Mouse (Mus musculus) MEL (cell line): ENCODE data around the gene Prdm9. TPM values are rescaled to one million over a fixed set of nuclear protein-coding genes. Genes with fewer than 3 reads are reported as not detected.

Source experiments
- DNase-seq: peaks from one replicate; pipeline ENCODE4 v3.0.0; 2011; ENCODE audit warnings: low read depth, low spot score
- H3K27ac ChIP-seq: 2 replicates; pipeline ENCODE4 v1.5.1; 2012; ENCODE audit warnings: low read depth, mild to moderate bottlenecking, control low read depth, low read length, moderate library complexity; ENCODE audit not compliant: control insufficient read depth
- H3K27me3 ChIP-seq, 2 experiments: fragments of 150-350 bp in 1 of 2; sonication (generic) in 1 of 2; 2 replicates each; pipeline ENCODE4 v1.6.1; 2012; ENCODE audit warnings: low read length in 2 of 2, mild to moderate bottlenecking in 2 of 2, improper control_type of control experiment in 1 of 2, moderate library complexity in 1 of 2; ENCODE audit not compliant: insufficient read depth in 2 of 2, control insufficient read depth in 1 of 2
- H3K36me3 ChIP-seq, 2 experiments: 2 replicates each; pipeline ENCODE4 v1.6.1; 2012 to 2014; ENCODE audit warnings: low read length in 2 of 2, improper control_type of control experiment in 1 of 2, inconsistent platforms in 1 of 2, mild to moderate bottlenecking in 1 of 2; ENCODE audit not compliant: insufficient read depth in 2 of 2, control insufficient read depth in 1 of 2
- H3K4me1 ChIP-seq, 2 experiments: fragments of 150-350 bp in 1 of 2; sonication (generic) in 1 of 2; 2 replicates each; pipeline ENCODE4 v1.6.1; 2012; ENCODE audit warnings: low read length in 2 of 2, improper control_type of control experiment in 1 of 2, mild to moderate bottlenecking in 1 of 2; ENCODE audit not compliant: insufficient read depth in 2 of 2, control insufficient read depth in 1 of 2
- H3K4me3 ChIP-seq, 2 experiments: fragments of 150-350 bp in 1 of 2; sonication (generic) in 1 of 2; 2 replicates each; pipeline ENCODE4 v1.5.1; 2012; ENCODE audit warnings: low read depth in 2 of 2, low read length in 2 of 2, mild to moderate bottlenecking in 2 of 2, moderate library complexity in 2 of 2, control low read depth in 1 of 2, improper control_type of control experiment in 1 of 2; ENCODE audit not compliant: control insufficient read depth in 1 of 2, insufficient read depth in 1 of 2
- H3K79me2 ChIP-seq: 2 replicates; pipeline ENCODE4 v1.6.1; 2012; ENCODE audit warnings: mild to moderate bottlenecking, low read length, moderate library complexity; ENCODE audit not compliant: control insufficient read depth, poor library complexity, insufficient read depth
- H3K9ac ChIP-seq: 2 replicates; pipeline ENCODE4 v1.6.1; 2012; ENCODE audit warnings: low read depth, mild to moderate bottlenecking, control low read depth, low read length, moderate library complexity; ENCODE audit not compliant: control insufficient read depth, poor library complexity, severe bottlenecking
- H3K9me3 ChIP-seq: fragments of 150-350 bp; sonication (generic); replicated peaks from 2 replicates; pipeline ENCODE4 v1.6.1; 2012; ENCODE audit warnings: mild to moderate bottlenecking, low read length, improper control_type of control experiment, moderate library complexity; ENCODE audit not compliant: insufficient read depth
- CTCF ChIP-seq, 3 experiments: IDR thresholded peaks in 2 of 3; conservative IDR thresholded peaks in 1 of 3; 2 replicates each; pipeline ENCODE4 v1.5.1; 2011 to 2012; ENCODE audit warnings: low read length in 3 of 3, low read depth in 2 of 3, mild to moderate bottlenecking in 2 of 3, improper control_type of control experiment in 1 of 3, inconsistent platforms in 1 of 3, mixed read lengths in 1 of 3, moderate library complexity in 1 of 3; ENCODE audit not compliant: control insufficient read depth in 1 of 3, insufficient read depth in 1 of 3, poor library complexity in 1 of 3, severe bottlenecking in 1 of 3
- ELF1 ChIP-seq: IDR thresholded peaks from 2 replicates; pipeline ENCODE4 v1.6.1; 2014; ENCODE audit warnings: low read depth, mild to moderate bottlenecking, inconsistent platforms, low read length, improper control_type of control experiment, moderate library complexity
- EP300 ChIP-seq, 2 experiments: IDR thresholded peaks; 2 replicates each; pipeline ENCODE4 v1.6.1; 2011; ENCODE audit warnings: improper control_type of control experiment in 2 of 2, low read length in 2 of 2, low read depth in 1 of 2, mild to moderate bottlenecking in 1 of 2
- KAT2A ChIP-seq: conservative IDR thresholded peaks from 2 replicates; pipeline ENCODE4 v1.6.1; 2012; ENCODE audit warnings: low read depth, low read length, improper control_type of control experiment, inconsistent platforms
- MAFK ChIP-seq: IDR thresholded peaks from 2 replicates; pipeline ENCODE4 v1.6.1; 2011; ENCODE audit warnings: low read depth, mild to moderate bottlenecking, low read length, improper control_type of control experiment, borderline replicate concordance
- MAZ ChIP-seq: IDR thresholded peaks from 2 replicates; pipeline ENCODE4 v1.6.1; 2012; ENCODE audit warnings: low read depth, mild to moderate bottlenecking, inconsistent platforms, low read length, improper control_type of control experiment
- MXI1 ChIP-seq: IDR thresholded peaks from 2 replicates; pipeline ENCODE4 v1.6.1; 2011; ENCODE audit warnings: mild to moderate bottlenecking, low read depth, low read length, improper control_type of control experiment
- MYC ChIP-seq: IDR thresholded peaks from 2 replicates; pipeline ENCODE4 v1.6.1; 2011; ENCODE audit warnings: low read depth, mild to moderate bottlenecking, low read length, improper control_type of control experiment, moderate library complexity
- NELFE ChIP-seq: IDR thresholded peaks from 2 replicates; pipeline ENCODE4 v1.6.1; 2011; ENCODE audit warnings: low read depth, low read length, improper control_type of control experiment
- POLR2A ChIP-seq, 2 experiments: IDR thresholded peaks; 2 replicates each; pipeline ENCODE4 v1.6.1; 2011 to 2012; ENCODE audit warnings: low read length in 2 of 2, mild to moderate bottlenecking in 2 of 2, control low read depth in 1 of 2, improper control_type of control experiment in 1 of 2, low read depth in 1 of 2, moderate library complexity in 1 of 2; ENCODE audit not compliant: control insufficient read depth in 1 of 2, insufficient read depth in 1 of 2, poor library complexity in 1 of 2
- POLR2AphosphoS2 ChIP-seq: IDR thresholded peaks from 2 replicates; pipeline ENCODE4 v1.6.1; 2011; ENCODE audit warnings: low read length, improper control_type of control experiment
- POLR2AphosphoS5 ChIP-seq: IDR thresholded peaks from 2 replicates; pipeline ENCODE4 v1.6.1; 2012; ENCODE audit warnings: low read depth, borderline replicate concordance, mild to moderate bottlenecking, inconsistent platforms, low read length, moderate library complexity, mixed read lengths
- RAD21 ChIP-seq: IDR thresholded peaks from 2 replicates; pipeline ENCODE4 v1.6.1; 2011; ENCODE audit warnings: mild to moderate bottlenecking, low read depth, low read length, improper control_type of control experiment
- RCOR1 ChIP-seq: IDR thresholded peaks from 2 replicates; pipeline ENCODE4 v1.6.1; 2012; ENCODE audit warnings: low read depth, mild to moderate bottlenecking, inconsistent platforms, low read length, improper control_type of control experiment
- SIN3A ChIP-seq: IDR thresholded peaks from 2 replicates; pipeline ENCODE4 v1.6.1; 2012; ENCODE audit warnings: low read length, improper control_type of control experiment, inconsistent platforms
- SMC3 ChIP-seq: IDR thresholded peaks from 2 replicates; pipeline ENCODE4 v1.6.1; 2011; ENCODE audit warnings: low read depth, low read length, improper control_type of control experiment
- TAL1 ChIP-seq: IDR thresholded peaks from 2 replicates; pipeline ENCODE4 v1.6.1; 2012; ENCODE audit warnings: mild to moderate bottlenecking, inconsistent platforms, low read length, moderate library complexity, mixed read lengths
- TCF12 ChIP-seq: IDR thresholded peaks from 2 replicates; pipeline ENCODE4 v1.6.1; 2014; ENCODE audit warnings: low read depth, mild to moderate bottlenecking, inconsistent platforms, low read length, improper control_type of control experiment, moderate library complexity
- UBTF ChIP-seq: IDR thresholded peaks from 2 replicates; pipeline ENCODE4 v1.6.1; 2012; ENCODE audit warnings: low read depth, mild to moderate bottlenecking, inconsistent platforms, low read length, improper control_type of control experiment, moderate library complexity, borderline replicate concordance; ENCODE audit not compliant: insufficient read depth
- USF1 ChIP-seq: IDR thresholded peaks from 2 replicates; pipeline ENCODE4 v1.6.1; 2014; ENCODE audit warnings: low read depth, mild to moderate bottlenecking, inconsistent platforms, low read length, improper control_type of control experiment, moderate library complexity
- USF2 ChIP-seq, 2 experiments: IDR thresholded peaks; 2 replicates each; pipeline ENCODE4 v1.6.1; 2011 to 2012; ENCODE audit warnings: improper control_type of control experiment in 2 of 2, low read length in 2 of 2, borderline replicate concordance in 1 of 2, inconsistent platforms in 1 of 2, low read depth in 1 of 2, mild to moderate bottlenecking in 1 of 2; ENCODE audit not compliant: insufficient read depth in 1 of 2
- ZNF384 ChIP-seq: IDR thresholded peaks from 2 replicates; pipeline ENCODE4 v1.6.1; 2012; ENCODE audit warnings: low read depth, mild to moderate bottlenecking, inconsistent platforms, low read length, improper control_type of control experiment
- polyA plus RNA-seq, 2 experiments: library from polyadenylated mRNA; stranded (reverse) in 1 of 2; unstranded in 1 of 2; fragments of >175 nt in 1 of 2; fragments of >200 nt in 1 of 2; gene quantifications; 2 replicates each; pipeline versions ENCODE4 v1.2.1 to v1.2.4; 2012; ENCODE audit warnings: low replicate concordance in 2 of 2, low read depth in 1 of 2; ENCODE audit not compliant: insufficient read length in 2 of 2, insufficient read depth in 1 of 2, missing spikeins in 1 of 2
- total RNA-seq: library from RNA; depleted of rRNA; stranded (reverse); fragments of 300-350 nt; gene quantifications from 2 replicates; pipeline ENCODE4 v1.2.3, GENCODE M21; 2012

Prdm9 gene
- total and polyA plus RNA-seq, 3 experiments = 1.6 to 42.2 (median 3.5) TPM

GRCm38 (mm10) chr17:15575056-15575455, 10.9 kb upstream of the Prdm9 start:
- H3K27me3 ChIP-seq = no peaks in the 10 kb centered on the region
- H3K79me2 ChIP-seq = no peaks in the 10 kb centered on the region
- H3K4me3 ChIP-seq = no peak overlapping the region

GRCm38 (mm10) chr17:15566908-15567307, 2.8 kb upstream of the Prdm9 start:
- Histone ChIP-seq H3K27ac (no peak overlapping the region), H3K9ac (no peak overlapping the region), H3K36me3 (peaks cover 0 to 3% of the 10 kb centered on the region in 2 experiments; a peak in 2 of 4 replicates), H3K79me2 (no peaks in the 10 kb centered on the region; the same call in 1 of the 2 replicates), H3K4me1 (peaks cover 0 to 8% of the 10 kb centered on the region in 2 experiments), H3K9me3 (no peaks in the 10 kb centered on the region), H3K27me3 (no peaks in the 10 kb centered on the region), H3K4me3 (no peak overlapping the region)
- DNase-seq = peak; percentile 43
- TF ChIP-seq SIN3A = no peak
- peak; percentile 29 for TF ChIP-seq RAD21
- TF ChIP-seq RCOR1 = peak; percentile 56; the same call in 1 of the 2 replicates
- TF ChIP-seq MAFK = no peak
- TF ChIP-seq SMC3 = peak; percentile 39
- no peak for TF ChIP-seq NELFE
- peak in 2 of 3 experiments; percentile 12 to 52; a peak in 2 of 6 replicates for TF ChIP-seq CTCF (IDR thresholded peaks at IDR 0.05 in 2 of 3, conservative IDR thresholded peaks at IDR 0.05 in 1 of 3; ENCODE audit: control insufficient read depth in 1 of 3, insufficient read depth in 1 of 3, low read depth in 2 of 3, low read length in 3 of 3, poor library complexity in 1 of 3, severe bottlenecking in 1 of 3)
- TF ChIP-seq MYC = peak; percentile 71

More at GRCm38 (mm10) chr17:15575056-15575455, 10.9 kb upstream of the Prdm9 start:
- Histone ChIP-seq H3K9ac (no peak overlapping the region), H3K4me1 (peaks cover 0 to 5% of the 10 kb centered on the region in 2 experiments; a peak in 2 of 4 replicates), H3K9me3 (no peaks in the 10 kb centered on the region)
- TF ChIP-seq TCF12 (no peak), MAFK (no peak), POLR2AphosphoS5 (no peak), CTCF (IDR thresholded peaks at IDR 0.05 in 2 of 3, conservative IDR thresholded peaks at IDR 0.05 in 1 of 3; ENCODE audit: control insufficient read depth in 1 of 3, insufficient read depth in 1 of 3, low read depth in 2 of 3, low read length in 3 of 3, poor library complexity in 1 of 3, severe bottlenecking in 1 of 3) (no peak), POLR2AphosphoS2 (no peak), MXI1 (no peak), SMC3 (no peak), UBTF (no peak), TAL1 (no peak), MYC (no peak), KAT2A (no peak), POLR2A (IDR thresholded peaks at IDR 0.05; ENCODE audit: control insufficient read depth in 1 of 2, insufficient read depth in 1 of 2, low read depth in 1 of 2, low read length in 2 of 2, poor library complexity in 1 of 2) (no peak), ZNF384 (no peak), USF2 (IDR thresholded peaks at IDR 0.05; ENCODE audit: borderline replicate concordance in 1 of 2, insufficient read depth in 1 of 2, low read depth in 1 of 2, low read length in 2 of 2) (no peak), USF1 (no peak), MAZ (no peak), RCOR1 (no peak), ELF1 (no peak), EP300 (IDR thresholded peaks at IDR 0.05; ENCODE audit: low read depth in 1 of 2, low read length in 2 of 2) (no peak)
- TF ChIP-seq, all 39 proteins: peak for 0
- no peak for DNase-seq
- Histone ChIP-seq H3K27ac (no peak overlapping the region), H3K36me3 (no peaks in the 10 kb centered on the region; a peak in 2 of 4 replicates)
